Comparison of ENCODE assay signal across 8 mouse cellular contexts in genomic region chr7:98962547-98963311, GRCm38 (mm10).
DNase-seq lines count a peak whose midpoint lies in the region; ATAC-seq lines count a peak whose summit lies in the region.

No protein-coding gene starts in this region.

- H3K9ac ChIP-seq in embryonic facial prominence, embryonic 13.5 days = no peak overlapping the region
- H3K9ac ChIP-seq in liver, embryonic 11.5 days (ENCODE audit: low read depth, low read length) = no peak overlapping the region

- no peak overlapping the region for H3K4me2 ChIP-seq in embryonic facial prominence, embryonic 13.5 days
- H3K4me2 ChIP-seq in liver, embryonic 11.5 days = no peak overlapping the region

- peaks cover 35% of the 10 kb centered on the region for H3K4me1 ChIP-seq in embryonic facial prominence, embryonic 13.5 days
- H3K4me1 ChIP-seq in heart, embryonic 10.5 days = peaks cover 34% of the 10 kb centered on the region
- H3K4me1 ChIP-seq in liver, embryonic 11.5 days (replicated peaks; ENCODE audit: control insufficient read depth, insufficient read depth, low read length) = peaks cover 5% of the 10 kb centered on the region; the same call in 1 of the 2 replicates

- no peaks in the 10 kb centered on the region; the same call in 1 of the 2 replicates for H3K27me3 ChIP-seq in embryonic facial prominence, embryonic 13.5 days
- no peaks in the 10 kb centered on the region for H3K27me3 ChIP-seq in heart, embryonic 10.5 days (ENCODE audit: insufficient read depth, poor library complexity, severe bottlenecking)
- H3K27me3 ChIP-seq in liver, embryonic 11.5 days (replicated peaks; ENCODE audit: control insufficient read depth, insufficient read depth, low read length) = no peaks in the 10 kb centered on the region

- H3K36me3 ChIP-seq in embryonic facial prominence, embryonic 13.5 days = no peaks in the 10 kb centered on the region
- no peaks in the 10 kb centered on the region for H3K36me3 ChIP-seq in heart, embryonic 10.5 days
- no peaks in the 10 kb centered on the region for H3K36me3 ChIP-seq in liver, embryonic 11.5 days (ENCODE audit: control insufficient read depth, insufficient read depth, low read length)

- no peaks in the 10 kb centered on the region for H3K9me3 ChIP-seq in embryonic facial prominence, embryonic 13.5 days
- no peaks in the 10 kb centered on the region for H3K9me3 ChIP-seq in heart, embryonic 10.5 days
- no peaks in the 10 kb centered on the region for H3K9me3 ChIP-seq in liver, embryonic 11.5 days (ENCODE audit: control insufficient read depth, low read length)

- DNase-seq in CD4-positive, CD25-positive, alpha-beta regulatory T cell, adult 2 months (ENCODE audit: low read depth, low spot score) = peak; percentile 88
- DNase-seq in adrenal gland, postnatal 4 days (ENCODE audit: low spot score in 2 of 2) = peak; percentile 34 to 60
- peak; percentile 88 for DNase-seq in heart, embryonic 10.5 days (ENCODE audit: low spot score)
- peak; percentile 71 for DNase-seq in kidney, adult 9 months
- DNase-seq in liver, embryonic 11.5 days (ENCODE audit: low spot score) = no peak
- DNase-seq in spleen, postnatal 14 days (ENCODE audit: low spot score in 2 of 2) = peak; percentile 16 to 57

- ATAC-seq in embryonic facial prominence, embryonic 13.5 days (ENCODE audit: insufficient number of reproducible peaks, insufficient read depth, low FRiP score, low TSS enrichment, low read depth) = peak; percentile 58; the same call in 1 of the 2 replicates
- peak; percentile 67 for ATAC-seq in liver, embryonic 11.5 days (replicated peaks; ENCODE audit: low FRiP score)
- peak; percentile 75 for ATAC-seq in monocyte, adult 5-6 weeks (replicated peaks; ENCODE audit: insufficient number of reproducible peaks, low FRiP score, low TSS enrichment, poor library complexity, severe bottlenecking)

- H3K27ac ChIP-seq in embryonic facial prominence, embryonic 13.5 days = no peak overlapping the region
- H3K27ac ChIP-seq in heart, embryonic 10.5 days = peak overlapping the region; percentile 62; the same call in 1 of the 2 replicates
- H3K27ac ChIP-seq in liver, embryonic 11.5 days (ENCODE audit: low read depth, low read length) = no peak overlapping the region

- WGBS in embryonic facial prominence, embryonic 13.5 days = 37% methylated on average over 13 of the region's 13 CpGs
- 27% methylated on average over 13 of the region's 13 CpGs for WGBS in heart, embryonic 10.5 days
- WGBS in liver, embryonic 11.5 days = 34% methylated on average over 12 of the region's 13 CpGs

- H3K4me3 ChIP-seq in embryonic facial prominence, embryonic 13.5 days = no peak overlapping the region
- H3K4me3 ChIP-seq in heart, embryonic 10.5 days = no peak overlapping the region
- H3K4me3 ChIP-seq in liver, embryonic 11.5 days (ENCODE audit: low read depth, low read length) = no peak overlapping the region
